Mouse (Mus musculus): ENCODE measurements around the gene Foxk1. TPM values are rescaled to one million over a fixed set of nuclear protein-coding genes. Genes with fewer than 3 reads are reported as not detected.

Gene Foxk1
- polyA plus RNA-seq, 1 experiment from 2014 or later = 5.6 TPM

DNA sequence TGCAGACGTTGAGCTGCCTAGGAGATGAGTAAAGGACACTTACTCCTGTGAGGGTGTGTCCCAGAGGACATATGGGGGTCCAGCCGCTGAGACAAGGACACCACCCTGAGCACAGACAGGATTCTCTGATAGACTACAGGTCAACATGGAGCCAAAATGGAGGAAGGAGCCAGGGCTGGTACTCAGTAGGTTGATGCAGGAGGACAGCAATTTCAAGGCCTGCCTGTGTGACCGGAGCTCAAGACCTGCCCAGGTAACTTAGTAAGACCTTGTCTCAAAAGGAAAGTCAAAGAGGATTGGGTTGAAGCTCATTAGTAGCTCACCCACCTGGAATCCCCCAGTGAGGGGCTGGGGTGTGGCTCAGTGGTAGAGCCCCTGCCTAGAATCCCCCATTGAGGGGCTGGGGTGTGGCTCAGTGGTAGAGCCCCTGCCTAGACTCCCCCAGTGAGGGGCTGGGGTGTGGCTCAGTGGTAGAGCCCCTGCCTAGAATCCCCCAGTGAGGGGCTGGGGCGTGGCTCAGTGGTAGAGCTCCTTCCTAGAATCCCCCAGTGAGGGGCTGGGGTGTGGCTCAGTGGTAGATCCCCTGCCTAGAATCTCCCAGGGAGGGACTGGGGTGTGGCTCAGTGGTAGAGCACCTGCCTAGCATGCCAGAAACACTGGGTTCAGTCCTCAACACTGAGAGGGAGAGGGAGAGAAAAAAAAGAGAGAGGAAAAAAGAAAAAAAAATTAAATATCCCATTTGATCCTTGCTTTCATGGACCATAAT lies 30.7 kb upstream of the Foxk1 start:
- H3K36me3 ChIP-seq (ENCODE audit: control insufficient read depth, insufficient read depth, low read length) = no peaks in the 10 kb centered on the region
- no peak overlapping the region for H3K4me2 ChIP-seq (ENCODE audit: low read length)
- H3K9ac ChIP-seq (ENCODE audit: low read length) = no peak overlapping the region
- H3K4me3 ChIP-seq (ENCODE audit: low read depth, low read length) = no peak overlapping the region
- WGBS = 94% methylated on average over 4 of the region's 4 CpGs
- no peaks in the 10 kb centered on the region for H3K27me3 ChIP-seq (replicated peaks; ENCODE audit: control insufficient read depth, insufficient read depth, low read length)
- H3K9me3 ChIP-seq (ENCODE audit: control insufficient read depth, low read length) = no peaks in the 10 kb centered on the region
- DNase-seq (ENCODE audit: low spot score) = no peak
- H3K27ac ChIP-seq (ENCODE audit: low read depth) = no peak overlapping the region
- H3K4me1 ChIP-seq (replicated peaks; ENCODE audit: control insufficient read depth, insufficient read depth, low read length) = peaks cover 20% of the 10 kb centered on the region
- no peak for ATAC-seq (replicated peaks; ENCODE audit: low FRiP score, low TSS enrichment, low read depth)

DNA sequence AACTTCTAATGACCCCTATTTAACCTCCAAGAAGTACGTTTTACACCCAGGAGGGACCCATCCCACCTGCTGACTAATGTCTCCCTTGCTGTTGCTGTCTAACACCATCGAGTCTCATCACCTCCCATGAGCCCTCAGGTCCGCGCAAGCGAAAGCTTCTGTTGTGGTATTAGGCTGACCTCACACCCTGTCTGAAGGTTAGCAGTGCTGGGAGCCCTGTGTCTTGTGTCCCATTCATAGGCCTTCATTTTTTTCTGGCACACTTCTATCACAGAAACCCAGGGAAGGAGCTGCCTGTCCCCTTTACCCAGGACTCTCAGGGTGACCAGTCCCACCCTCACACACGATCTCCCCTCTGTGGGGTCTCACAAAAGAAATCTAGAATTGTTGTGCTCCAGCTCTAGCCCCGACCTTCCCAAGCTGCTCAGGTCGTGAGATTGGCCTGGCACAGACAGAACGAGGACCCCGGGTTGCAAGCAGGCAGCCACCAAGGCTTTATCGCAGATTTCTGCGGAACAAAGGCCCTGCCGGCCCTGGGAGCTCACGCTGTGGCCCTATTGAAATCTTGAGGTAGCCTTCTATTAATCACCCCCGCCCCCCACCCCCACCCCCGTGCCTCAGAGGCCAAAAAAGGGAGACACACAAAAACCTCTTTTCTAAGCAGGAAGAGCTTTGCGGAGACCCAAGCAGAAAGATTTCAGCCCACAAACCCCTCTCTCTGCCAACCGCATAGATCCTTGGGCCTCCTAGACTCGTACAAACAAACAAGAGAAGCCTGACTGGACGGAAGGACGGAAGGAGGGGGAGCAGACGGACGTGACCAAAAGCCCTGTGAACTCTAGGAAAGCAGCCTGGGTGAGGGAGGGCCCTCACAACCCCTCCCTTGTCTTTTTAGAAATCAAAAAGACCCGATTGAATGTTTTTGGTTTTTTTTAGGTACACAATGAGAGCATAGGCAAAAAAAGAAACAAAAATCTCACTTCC lies 29.8 kb upstream of the Foxk1 start:
- Histone ChIP-seq H3K27me3 (replicated peaks; ENCODE audit: control insufficient read depth, insufficient read depth, low read length) (no peaks in the 10 kb centered on the region), H3K27ac (ENCODE audit: low read depth) (peak overlapping the region; percentile 76; the same call in 1 of the 2 replicates), H3K36me3 (ENCODE audit: control insufficient read depth, insufficient read depth, low read length) (no peaks in the 10 kb centered on the region), H3K4me2 (ENCODE audit: low read length) (peak overlapping the region; percentile 20; the same call in 1 of the 2 replicates), H3K9me3 (ENCODE audit: control insufficient read depth, low read length) (no peaks in the 10 kb centered on the region), H3K9ac (ENCODE audit: low read length) (peak overlapping the region; percentile 32; the same call in 1 of the 2 replicates), H3K4me1 (replicated peaks; ENCODE audit: control insufficient read depth, insufficient read depth, low read length) (peaks cover 17% of the 10 kb centered on the region), H3K4me3 (ENCODE audit: low read depth, low read length) (no peak overlapping the region)
- 21% methylated on average over 24 of the region's 24 CpGs for WGBS
- ATAC-seq (replicated peaks; ENCODE audit: low FRiP score, low TSS enrichment, low read depth) = no peak
- peak; percentile 59 for DNase-seq (ENCODE audit: low spot score)

DNA sequence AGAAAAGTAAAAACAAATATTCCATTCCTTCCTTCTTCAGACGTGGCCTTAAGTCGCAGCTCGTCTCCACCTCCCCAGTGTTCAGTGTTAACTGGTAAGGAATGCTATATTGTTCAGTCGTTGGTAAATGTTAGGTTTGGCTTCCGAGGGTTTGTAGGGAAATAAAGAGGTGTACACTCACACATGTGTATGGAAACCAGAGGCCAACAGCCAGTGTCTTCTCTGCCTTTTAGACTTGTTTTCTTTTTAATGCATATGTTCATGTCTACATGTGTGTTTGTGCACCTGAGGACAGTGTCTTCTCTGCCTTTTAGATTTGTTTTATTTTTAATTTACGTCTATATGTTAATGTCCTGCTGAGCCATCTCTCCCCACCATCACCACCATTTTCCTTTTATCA lies 29.1 kb upstream of the Foxk1 start:
- no peak overlapping the region for H3K4me3 ChIP-seq (ENCODE audit: low read depth, low read length)
- H3K4me2 ChIP-seq (ENCODE audit: low read length) = 0 out of 2 replicates have a peak overlapping the region, but pooled peaks have one; percentile 20
- 38% methylated on average over 6 of the region's 6 CpGs for WGBS
- no peak overlapping the region for H3K9ac ChIP-seq (ENCODE audit: low read length)
- no peaks in the 10 kb centered on the region for H3K27me3 ChIP-seq (replicated peaks; ENCODE audit: control insufficient read depth, insufficient read depth, low read length)
- no peaks in the 10 kb centered on the region for H3K9me3 ChIP-seq (ENCODE audit: control insufficient read depth, low read length)
- ATAC-seq (replicated peaks; ENCODE audit: low FRiP score, low TSS enrichment, low read depth) (no peak), DNase-seq (ENCODE audit: low spot score) (no peak)
- H3K27ac ChIP-seq (ENCODE audit: low read depth) = peak overlapping the region; percentile 76; the same call in 1 of the 2 replicates
- peaks cover 13% of the 10 kb centered on the region for H3K4me1 ChIP-seq (replicated peaks; ENCODE audit: control insufficient read depth, insufficient read depth, low read length)
- no peaks in the 10 kb centered on the region for H3K36me3 ChIP-seq (ENCODE audit: control insufficient read depth, insufficient read depth, low read length)

DNA sequence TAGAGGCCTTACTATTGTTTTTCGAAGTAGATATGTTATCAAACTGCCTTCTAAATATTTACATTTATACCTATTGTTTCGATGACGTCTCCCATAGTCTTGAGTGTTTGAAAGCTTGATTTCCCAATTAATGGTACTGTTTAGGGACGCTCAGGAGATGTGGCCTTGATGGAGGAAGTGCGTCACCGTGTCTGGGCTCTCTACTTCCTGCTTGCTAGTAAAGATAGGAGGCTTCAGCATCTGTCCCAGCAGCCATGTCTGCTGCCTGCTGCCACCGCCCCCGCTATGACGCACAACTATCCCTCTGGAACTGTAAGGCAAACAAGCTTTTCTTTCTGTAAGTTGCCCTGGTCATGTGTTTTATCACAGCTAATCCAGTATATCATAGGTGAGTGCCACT lies 27.0 kb upstream of the Foxk1 start:
- H3K27me3 ChIP-seq (replicated peaks; ENCODE audit: control insufficient read depth, insufficient read depth, low read length) = no peaks in the 10 kb centered on the region
- ATAC-seq (replicated peaks; ENCODE audit: low FRiP score, low TSS enrichment, low read depth) (no peak), DNase-seq (ENCODE audit: low spot score) (no peak)
- H3K27ac ChIP-seq (ENCODE audit: low read depth) = no peak overlapping the region
- no peak overlapping the region for H3K4me3 ChIP-seq (ENCODE audit: low read depth, low read length)
- H3K9ac ChIP-seq (ENCODE audit: low read length) = no peak overlapping the region
- H3K36me3 ChIP-seq (ENCODE audit: control insufficient read depth, insufficient read depth, low read length) = no peaks in the 10 kb centered on the region
- WGBS = 86% methylated on average over 9 of the region's 9 CpGs
- no peak overlapping the region for H3K4me2 ChIP-seq (ENCODE audit: low read length)
- H3K4me1 ChIP-seq (replicated peaks; ENCODE audit: control insufficient read depth, insufficient read depth, low read length) = peaks cover 13% of the 10 kb centered on the region
- H3K9me3 ChIP-seq (ENCODE audit: control insufficient read depth, low read length) = no peaks in the 10 kb centered on the region

- Histone ChIP-seq H3K4me2 (ENCODE audit: low read length) (no peak overlapping the region), H3K36me3 (ENCODE audit: control insufficient read depth, insufficient read depth, low read length) (no peaks in the 10 kb centered on the region), H3K27me3 (replicated peaks; ENCODE audit: control insufficient read depth, insufficient read depth, low read length) (no peaks in the 10 kb centered on the region), H3K27ac (ENCODE audit: low read depth) (no peak overlapping the region), H3K4me3 (ENCODE audit: low read depth, low read length) (no peak overlapping the region), H3K9ac (ENCODE audit: low read length) (no peak overlapping the region), H3K4me1 (replicated peaks; ENCODE audit: control insufficient read depth, insufficient read depth, low read length) (peaks cover 13% of the 10 kb centered on the region), H3K9me3 (ENCODE audit: control insufficient read depth, low read length) (no peaks in the 10 kb centered on the region)
- DNase-seq (ENCODE audit: low spot score) (no peak), ATAC-seq (replicated peaks; ENCODE audit: low FRiP score, low TSS enrichment, low read depth) (no peak)
- WGBS = 89% methylated on average over 5 of the region's 5 CpGs
These were observed 25.7 kb upstream of the Foxk1 start for GRCm38 (mm10) chr5:142375641-142376040.

GRCm38 (mm10) chr5:142376071-142376470 lies 25.2 kb upstream of the Foxk1 start:
- no peak for DNase-seq (ENCODE audit: low spot score)
- Histone ChIP-seq H3K27ac (ENCODE audit: low read depth) (no peak overlapping the region), H3K4me2 (ENCODE audit: low read length) (no peak overlapping the region), H3K9ac (ENCODE audit: low read length) (no peak overlapping the region), H3K27me3 (replicated peaks; ENCODE audit: control insufficient read depth, insufficient read depth, low read length) (no peaks in the 10 kb centered on the region), H3K36me3 (ENCODE audit: control insufficient read depth, insufficient read depth, low read length) (no peaks in the 10 kb centered on the region), H3K9me3 (ENCODE audit: control insufficient read depth, low read length) (no peaks in the 10 kb centered on the region), H3K4me3 (ENCODE audit: low read depth, low read length) (no peak overlapping the region), H3K4me1 (replicated peaks; ENCODE audit: control insufficient read depth, insufficient read depth, low read length) (peaks cover 11% of the 10 kb centered on the region)
- WGBS = 85% methylated on average over 6 of the region's 6 CpGs
- ATAC-seq (replicated peaks; ENCODE audit: low FRiP score, low TSS enrichment, low read depth) = no peak

GRCm38 (mm10) chr5:142378068-142378467 lies 23.2 kb upstream of the Foxk1 start:
- Histone ChIP-seq H3K27ac (ENCODE audit: low read depth) (no peak overlapping the region), H3K4me2 (ENCODE audit: low read length) (no peak overlapping the region), H3K36me3 (ENCODE audit: control insufficient read depth, insufficient read depth, low read length) (no peaks in the 10 kb centered on the region), H3K4me3 (ENCODE audit: low read depth, low read length) (no peak overlapping the region), H3K9ac (ENCODE audit: low read length) (no peak overlapping the region), H3K27me3 (replicated peaks; ENCODE audit: control insufficient read depth, insufficient read depth, low read length) (no peaks in the 10 kb centered on the region), H3K9me3 (ENCODE audit: control insufficient read depth, low read length) (no peaks in the 10 kb centered on the region), H3K4me1 (replicated peaks; ENCODE audit: control insufficient read depth, insufficient read depth, low read length) (no peaks in the 10 kb centered on the region)
- DNase-seq (ENCODE audit: low spot score) = no peak
- WGBS = 80% methylated on average over 2 of the region's 2 CpGs
- no peak for ATAC-seq (replicated peaks; ENCODE audit: low FRiP score, low TSS enrichment, low read depth)

GRCm38 (mm10) chr5:142380491-142380890 lies 20.8 kb upstream of the Foxk1 start:
- DNase-seq (ENCODE audit: low spot score) = no peak
- 46% methylated on average over 6 of the region's 6 CpGs for WGBS
- no peak overlapping the region for H3K4me3 ChIP-seq (ENCODE audit: low read depth, low read length)
- no peaks in the 10 kb centered on the region for H3K9me3 ChIP-seq (ENCODE audit: control insufficient read depth, low read length)
- H3K27me3 ChIP-seq (replicated peaks; ENCODE audit: control insufficient read depth, insufficient read depth, low read length) = no peaks in the 10 kb centered on the region
- no peak overlapping the region for H3K4me2 ChIP-seq (ENCODE audit: low read length)
- peaks cover 12% of the 10 kb centered on the region; the same call in 1 of the 2 replicates for H3K4me1 ChIP-seq (replicated peaks; ENCODE audit: control insufficient read depth, insufficient read depth, low read length)
- H3K27ac ChIP-seq (ENCODE audit: low read depth) = no peak overlapping the region
- H3K36me3 ChIP-seq (ENCODE audit: control insufficient read depth, insufficient read depth, low read length) = no peaks in the 10 kb centered on the region
- ATAC-seq (replicated peaks; ENCODE audit: low FRiP score, low TSS enrichment, low read depth) = no peak
- no peak overlapping the region for H3K9ac ChIP-seq (ENCODE audit: low read length)
